Mouse (Mus musculus): ENCODE results near the gene Tmf1. TPM values are rescaled to one million over a fixed set of nuclear protein-coding genes. Genes with fewer than 3 reads are reported as not detected.

Gene Tmf1
- total and polyA plus RNA-seq, 3 experiments: 13.5 to 19.2 TPM; not detected in 1

GRCm38 (mm10) chr6:97210191-97210961 lies 31.5 kb upstream of the Tmf1 start, which contains the start of gene Arl6ip5 (continued):
- TF ChIP-seq ZMIZ1 (IDR thresholded peaks at IDR 0.05; ENCODE audit: low read depth, low read length) (peak; percentile 51; the same call in 1 of the 2 replicates), CHD1 (IDR thresholded peaks at IDR 0.05; ENCODE audit: low read depth, low read length) (peak; percentile 68; the same call in 1 of the 2 replicates), RAD21 (IDR thresholded peaks at IDR 0.05; ENCODE audit: low read depth, low read length) (no peak), POLR2AphosphoS2 (IDR thresholded peaks at IDR 0.05; ENCODE audit: low read length) (no peak; the same call in 1 of the 2 replicates), UBTF (IDR thresholded peaks at IDR 0.05; ENCODE audit: borderline replicate concordance, insufficient read depth, low read depth, low read length) (no peak), POLR2A (IDR thresholded peaks at IDR 0.05; ENCODE audit: control insufficient read depth in 1 of 2, insufficient read depth in 1 of 2, low read depth in 1 of 2, low read length in 2 of 2, poor library complexity in 1 of 2) (peak; percentile 55 to 60; a peak in 3 of 4 replicates), GATA1 (IDR thresholded peaks at IDR 0.05; ENCODE audit: low read depth, low read length) (0 out of 2 replicates have a peak, but pooled peaks have one; percentile 18), SMC3 (IDR thresholded peaks at IDR 0.05; ENCODE audit: low read depth, low read length) (no peak), ZC3H11A (IDR thresholded peaks at IDR 0.05; ENCODE audit: low read depth, low read length) (no peak), USF2 (IDR thresholded peaks at IDR 0.05; ENCODE audit: borderline replicate concordance in 1 of 2, insufficient read depth in 1 of 2, low read depth in 1 of 2, low read length in 2 of 2) (no peak), MXI1 (IDR thresholded peaks at IDR 0.05; ENCODE audit: low read depth, low read length) (peak; percentile 73), JUND (IDR thresholded peaks at IDR 0.05; ENCODE audit: low read depth, low read length) (no peak), BHLHE40 (IDR thresholded peaks at IDR 0.05; ENCODE audit: borderline replicate concordance, low read depth, low read length) (no peak), TCF12 (IDR thresholded peaks at IDR 0.05; ENCODE audit: low read depth, low read length) (peak; percentile 66; the same call in 1 of the 2 replicates), CHD2 (IDR thresholded peaks at IDR 0.05; ENCODE audit: low read length) (no peak), E2F4 (IDR thresholded peaks at IDR 0.05; ENCODE audit: borderline replicate concordance, low read depth, low read length) (no peak), MAFK (IDR thresholded peaks at IDR 0.05; ENCODE audit: borderline replicate concordance, low read depth, low read length) (no peak), ZKSCAN1 (IDR thresholded peaks at IDR 0.05; ENCODE audit: low read depth, low read length) (no peak), HCFC1 (IDR thresholded peaks at IDR 0.05; ENCODE audit: low read depth, low read length) (peak; percentile 83), MEF2A (IDR thresholded peaks at IDR 0.05; ENCODE audit: extremely low read depth, insufficient replicate concordance, low read depth, low read length, poor library complexity, severe bottlenecking) (no peak)

- no peak for DNase-seq (ENCODE audit: low read depth, low spot score)
- peak overlapping the region; percentile 66 for H3K9ac ChIP-seq (ENCODE audit: control insufficient read depth, low read depth, low read length, poor library complexity, severe bottlenecking)
- H3K27ac ChIP-seq (ENCODE audit: control insufficient read depth, low read depth, low read length): peak overlapping the region; percentile 85
- H3K79me2 ChIP-seq (ENCODE audit: control insufficient read depth, insufficient read depth, low read length, poor library complexity): peaks cover 31% of the 10 kb centered on the region
- H3K4me1 ChIP-seq (ENCODE audit: control insufficient read depth in 1 of 2, insufficient read depth in 2 of 2, low read length in 2 of 2): peaks cover 24 to 29% of the 10 kb centered on the region in 2 experiments
- no peaks in the 10 kb centered on the region for H3K9me3 ChIP-seq (replicated peaks; ENCODE audit: insufficient read depth, low read length)
- 0 out of 2 replicates have a peak, but pooled peaks have one; percentile 9 for TF ChIP-seq MAX (IDR thresholded peaks at IDR 0.05; ENCODE audit: low read length)
- TF ChIP-seq ZC3H11A (IDR thresholded peaks at IDR 0.05; ENCODE audit: low read depth, low read length): no peak
- no peak for TF ChIP-seq ZMIZ1 (IDR thresholded peaks at IDR 0.05; ENCODE audit: low read depth, low read length)
- peak; percentile 5; the same call in 1 of the 2 replicates for TF ChIP-seq CHD1 (IDR thresholded peaks at IDR 0.05; ENCODE audit: low read depth, low read length)
- 0 out of 4 replicates have a peak, but pooled peaks of 1 of the 2 experiments have one; percentile 16 for TF ChIP-seq EP300 (IDR thresholded peaks at IDR 0.05; ENCODE audit: low read depth in 1 of 2, low read length in 2 of 2)
- H3K4me3 ChIP-seq (ENCODE audit: control insufficient read depth in 1 of 2, insufficient read depth in 1 of 2, low read depth in 2 of 2, low read length in 2 of 2): peak overlapping the region; percentile 40 to 50
- no peaks in the 10 kb centered on the region for H3K27me3 ChIP-seq (ENCODE audit: control insufficient read depth in 1 of 2, insufficient read depth in 2 of 2, low read length in 2 of 2)
- H3K36me3 ChIP-seq (ENCODE audit: control insufficient read depth in 1 of 2, insufficient read depth in 2 of 2, low read length in 2 of 2): peaks cover 0 to 44% of the 10 kb centered on the region in 2 experiments; a peak in 3 of 4 replicates
These were observed 30.8 kb upstream of the Tmf1 start for GRCm38 (mm10) chr6:97209751-97210150.

All from MEL (cell line).